9 mouse cellular contexts compared by ENCODE assay signal in genomic region chr1:133695901-133696300, GRCm38 (mm10). TPM values are rescaled to one million over a fixed set of nuclear protein-coding genes. Genes with fewer than 3 reads are reported as not detected.
A peak's percentile ranks its signal among the peaks of the same experiment; 100 is the strongest.
DNase-seq lines count a peak whose midpoint lies in the region; ATAC-seq and TF ChIP-seq lines count a peak whose summit lies in the region.
"Had no signal": no experiment of that assay in that cellular context is flagged by ENCODE, and none has a peak within 500 bp of the region (broad histone marks: within the 10 kb centered on the region; RNA-seq: fewer than 3 reads in every experiment).

No protein-coding gene starts in this region.

- no peak overlapping the region for H3K9ac ChIP-seq in forebrain, embryonic 12.5 days
- no peak overlapping the region for H3K9ac ChIP-seq in midbrain, postnatal 0 days (replicated peaks; ENCODE audit: low read length, poor library complexity, severe bottlenecking)
- H3K9ac ChIP-seq: midbrain, embryonic 12.5 days had no signal

- H3K9me3 ChIP-seq in forebrain, embryonic 12.5 days, result no peaks in the 10 kb centered on the region
- no peaks in the 10 kb centered on the region for H3K9me3 ChIP-seq in midbrain, postnatal 0 days (ENCODE audit: low read length)
- H3K9me3 ChIP-seq: midbrain, embryonic 12.5 days had no signal

- peaks cover 4% of the 10 kb centered on the region; the same call in 1 of the 2 replicates for H3K27me3 ChIP-seq in forebrain, embryonic 12.5 days
- H3K27me3 ChIP-seq in midbrain, postnatal 0 days (ENCODE audit: insufficient read depth, low read length), result no peaks in the 10 kb centered on the region
- H3K27me3 ChIP-seq: midbrain, embryonic 12.5 days had no signal

- H3K4me2 ChIP-seq in forebrain, embryonic 12.5 days, result no peak overlapping the region
- no peak overlapping the region for H3K4me2 ChIP-seq in midbrain, postnatal 0 days (ENCODE audit: low read depth, low read length, poor library complexity, severe bottlenecking)
- H3K4me2 ChIP-seq: midbrain, embryonic 12.5 days had no signal

- peak; percentile 83 for DNase-seq in urinary bladder, postnatal 14 days (ENCODE audit: low spot score)
- no peak for DNase-seq in urinary bladder, postnatal 10 days (ENCODE audit: low spot score)
- peak; percentile 89 for DNase-seq in kidney, adult 9 months
- DNase-seq in lung, postnatal 10 days, result peak; percentile 83
- DNase-seq in midbrain, postnatal 0 days (ENCODE audit: low spot score), result no peak
- no peak for DNase-seq in cerebellum, adult 11-12 months

- H3K27ac ChIP-seq in forebrain, embryonic 12.5 days, result peak overlapping the region; percentile 59
- no peak overlapping the region for H3K27ac ChIP-seq in midbrain, postnatal 0 days (ENCODE audit: low read depth, low read length)
- H3K27ac ChIP-seq: midbrain, embryonic 12.5 days had no signal

- ATAC-seq in forebrain, embryonic 12.5 days (ENCODE audit: low FRiP score), result no peak; the same call in 1 of the 2 replicates
- no peak for ATAC-seq in midbrain, postnatal 0 days (ENCODE audit: low FRiP score)
- no peak for ATAC-seq in megakaryocyte, adult 5-6 weeks (ENCODE audit: poor library complexity, severe bottlenecking)

- WGBS in forebrain, embryonic 12.5 days, result 30% methylated on average over 7 of the region's 7 CpGs
- WGBS in midbrain, postnatal 0 days, result 34% methylated on average over 7 of the region's 7 CpGs

- H3K4me3 ChIP-seq in forebrain, embryonic 12.5 days (replicated peaks), result no peak overlapping the region
- no peak overlapping the region for H3K4me3 ChIP-seq in midbrain, postnatal 0 days (ENCODE audit: low read depth, low read length)
- H3K4me3 ChIP-seq: midbrain, embryonic 12.5 days had no signal

- peaks cover 24% of the 10 kb centered on the region for H3K4me1 ChIP-seq in forebrain, embryonic 12.5 days
- H3K4me1 ChIP-seq in midbrain, postnatal 0 days (ENCODE audit: insufficient read depth, low read length), result no peaks in the 10 kb centered on the region

- TF ChIP-seq CTCF in midbrain, postnatal 0 days (IDR thresholded peaks at IDR 0.05), result no peak

- H3K36me3 ChIP-seq in forebrain, embryonic 12.5 days (replicated peaks), result no peaks in the 10 kb centered on the region
- H3K36me3 ChIP-seq in midbrain, postnatal 0 days (ENCODE audit: insufficient read depth, low read length), result no peaks in the 10 kb centered on the region
- H3K36me3 ChIP-seq: midbrain, embryonic 12.5 days had no signal

RNA-seq across cellular contexts. Expression of gene Lax1, which starts 6.0 kb away (rescaled TPM):
- polyA plus RNA-seq in forebrain, embryonic 12.5 days (2016; fragmentation: Nextera tagmentation; extraction: Ambion mirVana), result 0.20 and 0.22 TPM in 2 replicates
- total RNA-seq in midbrain, postnatal 0 days (2014; rRNA removed), result 0.09 TPM in 1 of 2 replicates, not detected in the other
- polyA plus RNA-seq in midbrain, postnatal 0 days (2015; fragmentation: Nextera tagmentation; extraction: Ambion mirVana), result 0.09 TPM in 1 of 2 replicates, not detected in the other
- 0.96 and 1.0 TPM in 2 replicates for total RNA-seq in megakaryocyte, adult 5-6 weeks (2015)
- total RNA-seq in megakaryocyte, adult 5-6 weeks (2017), result 1.8 and 3.0 TPM in 2 replicates

RNA-seq across cellular contexts. Expression of gene Gm38394, which starts 34.8 kb away (rescaled TPM):
- polyA plus RNA-seq in forebrain, embryonic 12.5 days (2016; fragmentation: Nextera tagmentation; extraction: Ambion mirVana), result 6.3 and 6.4 TPM in 2 replicates
- 6.0 and 7.6 TPM in 2 replicates for total RNA-seq in midbrain, postnatal 0 days (2014; rRNA removed)
- polyA plus RNA-seq in midbrain, postnatal 0 days (2015; fragmentation: Nextera tagmentation; extraction: Ambion mirVana), result 1.3 and 1.6 TPM in 2 replicates
- 14.4 and 19.1 TPM in 2 replicates for total RNA-seq in megakaryocyte, adult 5-6 weeks (2015)
- 5.9 and 8.7 TPM in 2 replicates for total RNA-seq in megakaryocyte, adult 5-6 weeks (2017)

RNA-seq across cellular contexts. Expression of gene Zbed6, which starts 35.2 kb away (rescaled TPM):
- not detected in 2 replicates for polyA plus RNA-seq in forebrain, embryonic 12.5 days (2016; fragmentation: Nextera tagmentation; extraction: Ambion mirVana)
- total RNA-seq in midbrain, postnatal 0 days (2014; rRNA removed), result 6.6 and 9.4 TPM in 2 replicates
- polyA plus RNA-seq in midbrain, postnatal 0 days (2015; fragmentation: Nextera tagmentation; extraction: Ambion mirVana), result 0.23 TPM in 1 of 2 replicates, not detected in the other
- 10.4 and 16.9 TPM in 2 replicates for total RNA-seq in megakaryocyte, adult 5-6 weeks (2015)
- total RNA-seq in megakaryocyte, adult 5-6 weeks (2017), result 13.1 and 20.0 TPM in 2 replicates
- polyA plus RNA-seq: midbrain, embryonic 12.5 days had no signal

Comparison
In these comparisons a context has a peak if more than half of its experiments do, and no peak if none do; other contexts are left out.
1. DNase-seq: peak in urinary bladder, postnatal 14 days (single experiment), kidney, adult 9 months (single experiment) and lung, postnatal 10 days (single experiment); none in urinary bladder, postnatal 10 days (single experiment), midbrain, postnatal 0 days (single experiment) and cerebellum, adult 11-12 months (single experiment).